Mouse (Mus musculus) stomach, embryonic 16.5 days (tissue): ENCODE measurements around the gene Trap1a. TPM values are rescaled to one million over a fixed set of nuclear protein-coding genes. Genes with fewer than 3 reads are reported as not detected.

ENCODE experiments used
- polyA plus RNA-seq: library from polyadenylated mRNA; unstranded; fragments of >200 nt; fragmentation: Nextera tagmentation; extraction: Ambion mirVana; gene quantifications from 2 replicates; pipeline ENCODE4 v1.2.1, GENCODE M21; 2015

Gene Trap1a
- polyA plus RNA-seq, 1 experiment from 2014 or later = not detected

Other genes with a start within 250 kb of the Trap1a start
- gene Serpina7, start 248.4 kb upstream of the Trap1a start, polyA plus RNA-seq = 0.20 and 0.54 TPM in 2 replicates
- 0.23 TPM in 1 of 2 replicates, not detected in the other for gene 4930513O06Rik, start 247.4 kb upstream of the Trap1a start, polyA plus RNA-seq
- gene 4933428M09Rik, start 154.5 kb upstream of the Trap1a start, polyA plus RNA-seq = not detected in 2 replicates
- gene Mum1l1, start 123.6 kb upstream of the Trap1a start, polyA plus RNA-seq = 15.8 and 16.8 TPM in 2 replicates
- 1.8 and 2.9 TPM in 2 replicates for gene D330045A20Rik, start 146.7 kb downstream of the Trap1a start, polyA plus RNA-seq
- gene Rnf128, start 229.6 kb downstream of the Trap1a start, polyA plus RNA-seq = 45.8 and 46.0 TPM in 2 replicates